Mouse (Mus musculus) spleen, adult 2 months (tissue): ENCODE results near the gene Tenm2. TPM values are rescaled to one million over a fixed set of nuclear protein-coding genes. Genes with fewer than 3 reads are reported as not detected.

Experiments used
- DNase-seq, 2 experiments: peaks; one replicate each; pipeline versions ENCODE4 v3.0.0 to v3.0.0-alpha.2; 2012 to 2021; ENCODE audit warnings: low spot score in 2 of 2, low read depth in 1 of 2
- H3K27ac ChIP-seq: fragments of 200-500 bp; 2 replicates; pipeline ENCODE4 v1.5.1; 2012; ENCODE audit warnings: low read length, inconsistent platforms; ENCODE audit not compliant: insufficient read depth
- H3K27me3 ChIP-seq: fragments of 200-500 bp; 2 replicates; pipeline ENCODE4 v1.6.1; 2012; ENCODE audit warnings: mild to moderate bottlenecking, moderate library complexity, low read length, inconsistent platforms; ENCODE audit not compliant: control insufficient read depth, insufficient read depth
- H3K36me3 ChIP-seq: fragments of 200-500 bp; 2 replicates; pipeline ENCODE4 v1.6.1; 2012; ENCODE audit warnings: mild to moderate bottlenecking, low read length, inconsistent platforms; ENCODE audit not compliant: control insufficient read depth, insufficient read depth
- H3K4me1 ChIP-seq: fragments of 200-500 bp; 2 replicates; pipeline ENCODE4 v1.6.1; 2011; ENCODE audit warnings: inconsistent platforms; ENCODE audit not compliant: control insufficient read depth, insufficient read depth, insufficient read length
- H3K4me3 ChIP-seq: fragments of 200-500 bp; 2 replicates; pipeline ENCODE4 v1.5.1; 2011; ENCODE audit warnings: mild to moderate bottlenecking, inconsistent platforms; ENCODE audit not compliant: insufficient read depth, insufficient read length; ENCODE audit errors: extremely low read depth
- CTCF ChIP-seq: fragments of 200-500 bp; IDR thresholded peaks from 2 replicates; pipeline ENCODE4 v1.5.1; 2011; ENCODE audit warnings: mild to moderate bottlenecking, inconsistent platforms; ENCODE audit not compliant: insufficient read depth, insufficient read length, insufficient replicate concordance; ENCODE audit errors: extremely low read depth
- POLR2A ChIP-seq: fragments of 200-500 bp; IDR thresholded peaks from 2 replicates; pipeline ENCODE4 v1.6.1; 2011; ENCODE audit warnings: low read depth, low read length, inconsistent platforms
- WGBS: fragments of 180-500 bp; shearing (Covaris S2); methylation state at CpG from one replicate; pipeline ENCODE4 v1.1.7; 2018; 5-methylcytosine and 5-hydroxymethylcytosine counted together
- polyA plus RNA-seq: library from polyadenylated mRNA; depleted of rRNA; stranded (reverse); fragments of >200 nt; gene quantifications from 2 replicates; pipeline ENCODE4 v1.2.3, GENCODE M21; 2012

The Tenm2 gene
- polyA plus RNA-seq, 1 experiment: 0.06 TPM

- H3K27me3 ChIP-seq: no peaks in the 10 kb centered on the region; the same call in 1 of the 2 replicates
- no peaks in the 10 kb centered on the region for H3K4me1 ChIP-seq
- no peak overlapping the region for H3K27ac ChIP-seq
- no peak overlapping the region for H3K4me3 ChIP-seq
- TF ChIP-seq POLR2A: no peak
- TF ChIP-seq CTCF: no peak
- WGBS: 69% methylated on average over 12 of the region's 12 CpGs
- H3K36me3 ChIP-seq: no peaks in the 10 kb centered on the region
- no peak for DNase-seq
Measured at GRCm38 (mm10) chr11:36113326-36113725, 1122.4 kb downstream of the Tenm2 start.

- DNase-seq: no peak
- H3K27ac ChIP-seq: no peak overlapping the region
- H3K4me1 ChIP-seq: no peaks in the 10 kb centered on the region
- H3K4me3 ChIP-seq: no peak overlapping the region
- 33% methylated on average over 12 of the region's 12 CpGs for WGBS
- H3K27me3 ChIP-seq: no peaks in the 10 kb centered on the region; the same call in 1 of the 2 replicates
- no peaks in the 10 kb centered on the region for H3K36me3 ChIP-seq
- TF ChIP-seq POLR2A (no peak), CTCF (no peak)
Measured at GRCm38 (mm10) chr11:36108970-36109731, 1126.6 kb downstream of the Tenm2 start.

- 82% methylated on average over 6 of the region's 6 CpGs for WGBS
- TF ChIP-seq POLR2A (no peak), CTCF (no peak)
Measured at GRCm38 (mm10) chr11:36107840-36108239, 1127.9 kb downstream of the Tenm2 start.

DNA sequence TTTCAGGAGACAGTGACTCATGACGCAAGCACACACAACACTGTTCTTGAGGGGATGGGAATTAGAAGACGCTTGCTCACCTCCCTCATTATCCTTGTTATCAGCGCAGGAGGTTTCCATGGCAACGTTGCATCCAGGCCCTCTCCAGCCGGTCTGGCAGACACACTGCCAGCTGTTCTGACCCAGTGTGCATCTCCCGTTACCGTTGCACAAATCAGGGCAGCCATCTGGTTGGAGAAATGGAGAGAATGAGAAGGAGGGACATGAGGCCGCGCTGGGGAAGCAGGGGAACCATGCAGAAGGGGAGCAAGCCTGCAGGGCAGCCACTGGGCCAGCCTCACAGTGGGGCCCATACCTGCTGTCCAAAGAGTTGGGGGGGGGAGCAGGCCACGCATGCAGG is 1129.1 kb downstream of the Tenm2 start:
- Histone ChIP-seq H3K36me3 (no peaks in the 10 kb centered on the region), H3K4me3 (no peak overlapping the region), H3K27me3 (no peaks in the 10 kb centered on the region; the same call in 1 of the 2 replicates), H3K4me1 (no peaks in the 10 kb centered on the region), H3K27ac (no peak overlapping the region)
- DNase-seq: no peak
- TF ChIP-seq POLR2A: no peak
- TF ChIP-seq CTCF: no peak
- WGBS: 69% methylated on average over 10 of the region's 10 CpGs

More at GRCm38 (mm10) chr11:36107840-36108239, 1127.9 kb downstream of the Tenm2 start:
- no peaks in the 10 kb centered on the region for H3K4me1 ChIP-seq
- H3K36me3 ChIP-seq: no peaks in the 10 kb centered on the region
- DNase-seq: no peak
- no peak overlapping the region for H3K27ac ChIP-seq
- H3K27me3 ChIP-seq: no peaks in the 10 kb centered on the region; the same call in 1 of the 2 replicates
- H3K4me3 ChIP-seq: no peak overlapping the region

- Histone ChIP-seq H3K27me3 (no peaks in the 10 kb centered on the region), H3K36me3 (no peaks in the 10 kb centered on the region), H3K27ac (no peak overlapping the region), H3K4me1 (no peaks in the 10 kb centered on the region), H3K4me3 (no peak overlapping the region)
- WGBS: 79% methylated on average over 6 of the region's 6 CpGs
- TF ChIP-seq CTCF: no peak
- no peak for TF ChIP-seq POLR2A
- DNase-seq: no peak
Measured at GRCm38 (mm10) chr11:36103556-36103955, 1132.2 kb downstream of the Tenm2 start.

GRCm38 (mm10) chr11:36096219-36096618 is 1139.5 kb downstream of the Tenm2 start:
- Histone ChIP-seq H3K4me3 (no peak overlapping the region), H3K27me3 (no peaks in the 10 kb centered on the region), H3K36me3 (no peaks in the 10 kb centered on the region), H3K27ac (no peak overlapping the region), H3K4me1 (no peaks in the 10 kb centered on the region)
- 86% methylated on average over 14 of the region's 14 CpGs for WGBS
- TF ChIP-seq CTCF (no peak), POLR2A (no peak)
- no peak for DNase-seq

DNA sequence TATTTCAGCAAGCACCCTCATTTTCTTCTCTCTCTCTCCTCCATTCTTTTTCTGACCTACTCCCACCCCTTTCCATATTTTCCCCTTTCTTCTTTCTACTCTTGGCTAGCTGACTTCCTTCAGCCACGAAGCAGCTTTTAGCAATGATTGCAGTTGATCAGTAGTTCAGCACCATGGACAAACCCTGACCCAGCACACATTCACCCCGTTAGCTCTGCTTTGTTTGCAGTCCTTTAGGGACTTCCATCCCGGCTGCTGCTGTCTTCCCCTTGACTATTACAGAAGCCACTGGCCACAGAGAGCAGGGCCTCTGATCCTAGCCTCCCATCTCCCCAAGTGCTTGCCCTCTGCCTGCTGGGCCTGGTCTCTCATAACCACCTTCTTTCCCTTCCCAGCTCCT is 1145.6 kb downstream of the Tenm2 start:
- 13% methylated on average over 3 of the region's 3 CpGs for WGBS
- TF ChIP-seq POLR2A (no peak), CTCF (no peak)

More for the DNA sequence above, 1145.6 kb downstream of the Tenm2 start:
- DNase-seq: no peak
- Histone ChIP-seq H3K36me3 (no peaks in the 10 kb centered on the region), H3K27ac (no peak overlapping the region), H3K4me1 (no peaks in the 10 kb centered on the region), H3K4me3 (no peak overlapping the region), H3K27me3 (no peaks in the 10 kb centered on the region)
